Mouse (Mus musculus): ENCODE measurements around the gene Esyt1.

Gene Esyt1

DNA sequence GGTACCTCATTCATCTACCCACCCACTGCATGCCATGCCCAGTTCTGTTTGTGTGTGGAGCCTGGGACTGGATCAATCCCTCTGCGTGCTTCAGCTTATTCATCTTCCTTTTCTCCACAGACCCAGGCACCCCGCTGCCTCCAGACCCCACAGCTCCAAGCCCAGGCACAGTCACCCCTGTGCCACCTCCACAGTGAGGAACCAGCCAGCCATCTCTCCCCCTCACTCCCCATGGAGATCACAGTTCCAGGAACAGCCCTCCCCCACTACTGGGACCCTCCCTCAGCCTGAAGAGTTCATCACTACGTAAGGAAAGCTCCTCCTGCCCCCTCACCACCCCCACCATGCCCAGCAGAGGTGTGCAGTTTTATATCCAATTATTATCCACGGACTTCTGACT lies 36.9 kb downstream of the Esyt1 start:
- DNase-seq (ENCODE audit: low spot score in 2 of 2) = no peak

DNA sequence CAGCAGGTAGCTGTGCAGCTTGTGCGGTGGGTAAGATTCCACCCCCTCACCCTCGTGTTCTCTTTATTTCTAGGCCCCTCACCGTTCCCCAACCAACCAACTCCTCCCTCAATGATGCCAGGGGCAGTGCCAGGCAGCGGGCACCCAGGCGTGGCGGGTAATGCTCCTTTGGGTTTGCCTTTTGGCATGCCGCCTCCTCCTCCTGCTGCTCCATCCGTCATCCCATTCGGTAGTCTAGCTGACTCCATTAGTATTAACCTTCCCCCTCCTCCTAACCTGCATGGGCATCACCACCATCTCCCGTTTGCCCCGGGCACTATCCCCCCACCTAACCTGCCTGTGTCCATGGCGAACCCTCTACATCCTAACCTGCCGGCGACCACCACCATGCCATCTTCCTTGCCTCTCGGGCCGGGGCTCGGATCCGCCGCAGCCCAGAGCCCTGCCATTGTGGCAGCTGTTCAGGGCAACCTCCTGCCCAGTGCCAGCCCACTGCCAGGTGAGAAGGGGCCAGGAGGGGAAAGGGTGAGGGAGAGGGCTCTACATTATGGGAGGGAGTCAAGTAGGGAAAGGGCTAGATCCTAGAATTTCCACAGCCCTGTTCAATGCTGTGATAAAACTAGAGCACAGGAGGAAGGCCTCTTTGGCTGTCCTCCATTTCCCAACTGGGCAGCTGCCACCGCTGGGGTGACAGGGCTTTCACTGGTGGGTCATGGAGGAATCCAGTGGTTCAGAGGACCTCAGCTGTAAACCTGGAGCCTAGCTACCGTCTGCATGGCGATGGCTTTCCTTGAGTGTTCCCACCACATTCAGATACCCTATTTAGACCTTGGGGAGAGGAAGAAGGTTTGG lies 37.6 kb downstream of the Esyt1 start:
- no peak for DNase-seq (ENCODE audit: low spot score in 2 of 2)

DNA sequence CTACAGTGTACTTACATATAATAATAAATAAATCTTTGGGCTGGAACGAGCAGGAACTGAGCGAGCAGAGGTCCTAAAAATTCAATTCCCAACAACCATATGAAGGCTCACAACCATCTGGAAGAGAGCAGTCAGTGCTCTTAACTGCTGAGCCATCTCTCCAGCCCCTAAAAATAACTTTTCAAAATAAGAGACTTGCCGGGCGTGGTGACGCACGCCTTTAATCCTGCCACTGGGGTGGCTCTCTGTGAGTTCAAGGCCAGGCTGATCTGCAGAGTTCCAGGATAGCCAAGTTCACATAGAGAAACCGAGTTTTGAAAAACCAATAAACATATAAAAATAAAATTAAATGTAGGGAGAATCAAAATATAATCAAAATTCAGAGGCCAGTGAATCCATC lies 39.3 kb downstream of the Esyt1 start:
- DNase-seq (ENCODE audit: low spot score in 2 of 2) = no peak

GRCm38 (mm10) chr10:128474366-128474765 lies 51.3 kb downstream of the Esyt1 start:
- no peak for DNase-seq (ENCODE audit: low spot score in 2 of 2)

DNA sequence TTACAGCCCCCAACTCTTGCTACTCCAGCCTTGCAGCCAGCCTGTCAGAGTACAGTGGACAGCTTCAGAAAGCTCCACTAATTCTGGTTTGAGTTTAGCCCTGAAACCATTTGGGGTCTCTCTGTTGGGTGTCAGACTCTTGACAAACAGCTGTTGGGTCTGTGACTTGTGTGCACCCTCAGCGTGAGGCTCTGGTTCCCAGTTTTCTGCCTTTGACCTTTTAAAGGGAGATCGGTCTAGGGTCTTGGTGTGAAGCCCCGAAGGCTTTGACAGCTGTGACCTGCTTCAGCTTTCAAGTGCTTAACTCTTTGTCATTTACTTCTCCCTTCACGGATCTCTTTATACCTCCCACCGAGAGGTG lies 65.4 kb downstream of the Esyt1 start:
- DNase-seq (ENCODE audit: low spot score in 2 of 2) = no peak
